Mouse (Mus musculus): ENCODE results near the gene Rbm43. TPM values are rescaled to one million over a fixed set of nuclear protein-coding genes. Genes with fewer than 3 reads are reported as not detected.

Gene Rbm43
- polyA plus RNA-seq (2012; ENCODE audit: low replicate concordance), result 10.7 and 14.8 TPM in 2 replicates

GRCm38 (mm10) chr2:51934574-51935334, at the start of gene Rbm43:
TSS of gene Rbm43 (minus strand) at chr2:51935163.

GRCm38 (mm10) chr2:51973410-51973968, 38.5 kb upstream of the Rbm43 start, which contains the start of gene Nmi:
TSS of gene Nmi (minus strand) at chr2:51973494.

Other genes starting within 250 kb of the Rbm43 start
- 4.2 and 4.8 TPM in 2 replicates for gene Nmi, start 38.3 kb upstream of the Rbm43 start, polyA plus RNA-seq (2012; ENCODE audit: low replicate concordance)
- gene Tnfaip6, start 102.8 kb upstream of the Rbm43 start, polyA plus RNA-seq (2012; ENCODE audit: low replicate concordance), result not detected in 2 replicates
- 12.2 and 20.8 TPM in 2 replicates for gene Rif1, start 137.7 kb upstream of the Rbm43 start, polyA plus RNA-seq (2012; ENCODE audit: low replicate concordance)

All from hematopoietic multipotent progenitor cell, adult 10-12 weeks (in vitro differentiated cells).